Mouse (Mus musculus) spleen, adult 12 weeks (tissue): ENCODE data around the gene 1700020L24Rik.

Experiments used
- DNase-seq: peaks from one replicate; pipeline ENCODE4 v3.0.0; 2022; ENCODE audit warnings: low spot score

The 1700020L24Rik gene

GRCm38 (mm10) chr11:83473235-83474016 lies 35.9 kb downstream of the 1700020L24Rik start:
- DNase-seq, result peak; percentile 27
